Mouse (Mus musculus) stomach, embryonic 14.5 days (tissue): ENCODE data around the gene Ube2g1. TPM values are rescaled to one million over a fixed set of nuclear protein-coding genes. Genes with fewer than 3 reads are reported as not detected.

ENCODE experiments used
- ATAC-seq: fragments of 200-750 bp; cut with Nextera tagmentation; 2 replicates; pipeline ENCODE4 v1.8.0; 2017; ENCODE audit warnings: low read depth, moderate TSS enrichment; ENCODE audit not compliant: insufficient number of reproducible peaks, insufficient read depth, low FRiP score
- H3K27ac ChIP-seq: fragments of 300-500 bp; sonication (generic); 2 replicates; pipeline ENCODE4 v1.5.1; 2014; ENCODE audit warnings: mild to moderate bottlenecking, low read length, moderate library complexity, mixed read lengths
- H3K27me3 ChIP-seq: fragments of 300-500 bp; sonication (generic); 2 replicates; pipeline ENCODE4 v1.6.1; 2014; ENCODE audit warnings: low read length, control low read depth, mixed read lengths; ENCODE audit not compliant: control insufficient read depth, insufficient read depth
- H3K36me3 ChIP-seq: fragments of 300-500 bp; sonication (generic); 2 replicates; pipeline ENCODE4 v1.6.1; 2014; ENCODE audit warnings: mild to moderate bottlenecking, control low read depth, low read length, moderate library complexity, mixed read lengths; ENCODE audit not compliant: control insufficient read depth, insufficient read depth
- H3K4me1 ChIP-seq: fragments of 300-500 bp; sonication (generic); 2 replicates; pipeline ENCODE4 v1.6.1; 2014; ENCODE audit warnings: low read length, control low read depth, mixed read lengths; ENCODE audit not compliant: control insufficient read depth, insufficient read depth
- H3K4me2 ChIP-seq: fragments of 300-500 bp; sonication (generic); replicated peaks from 2 replicates; pipeline ENCODE4 v1.6.1; 2014; ENCODE audit warnings: low read depth, low read length, control low read depth
- H3K4me3 ChIP-seq: fragments of 300-500 bp; sonication (generic); 2 replicates; pipeline ENCODE4 v1.5.1; 2014; ENCODE audit warnings: low read depth, low read length, control low read depth
- H3K9ac ChIP-seq: fragments of 300-500 bp; sonication (generic); replicated peaks from 2 replicates; pipeline ENCODE4 v1.6.1; 2014; ENCODE audit warnings: low read depth, mild to moderate bottlenecking, control low read depth, low read length, moderate library complexity, mixed read lengths
- H3K9me3 ChIP-seq: fragments of 300-500 bp; sonication (generic); 2 replicates; pipeline ENCODE4 v1.6.1; 2016; ENCODE audit warnings: low read depth, low read length, control low read depth; ENCODE audit not compliant: control insufficient read depth
- WGBS: fragments of 180-500 bp; shearing (Covaris S2); extraction: QIAGEN DNeasy Blood & Tissue Kit; methylation state at CpG from one replicate; pipeline ENCODE4 v1.1.7; 2014; 5-methylcytosine and 5-hydroxymethylcytosine counted together
- microRNA-seq: library from miRNA; unstranded; fragments of <30 nt; microRNA quantifications from one replicate; pipeline ENCODE4, GENCODE M21; 2016
- polyA plus RNA-seq: library from polyadenylated mRNA; unstranded; fragments of >200 nt; fragmentation: Nextera tagmentation; extraction: Ambion mirVana; gene quantifications from 2 replicates; pipeline ENCODE4 v1.2.1, GENCODE M21; 2014

Gene Ube2g1
- polyA plus RNA-seq, 1 experiment from 2014 or later: 70.1 TPM

DNA sequence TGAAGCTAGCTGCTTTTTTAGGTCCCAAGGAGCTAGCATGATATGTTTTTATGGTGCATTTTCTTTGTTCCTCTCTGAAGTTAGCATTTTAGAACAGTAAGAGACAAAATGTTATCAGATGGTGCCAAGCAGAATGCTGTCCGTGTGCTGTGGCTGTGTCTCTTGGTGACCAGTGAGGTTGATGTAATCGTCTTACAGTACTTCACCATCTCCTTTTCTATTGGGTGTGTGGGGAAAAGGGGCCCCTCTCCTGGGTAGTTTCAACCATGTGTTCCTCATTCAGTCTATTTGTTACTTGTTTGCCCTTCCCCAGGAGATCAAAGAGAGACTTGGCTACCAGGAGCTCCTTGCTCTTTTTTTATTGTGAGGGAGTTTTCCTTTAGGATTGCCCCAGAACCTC is 116.1 kb downstream of the Ube2g1 start:
- ATAC-seq: no peak
- Histone ChIP-seq H3K4me3 (no peak overlapping the region), H3K27me3 (no peaks in the 10 kb centered on the region), H3K4me1 (no peaks in the 10 kb centered on the region), H3K4me2 (no peak overlapping the region), H3K9ac (no peak overlapping the region), H3K36me3 (peaks cover 3% of the 10 kb centered on the region; the same call in 1 of the 2 replicates), H3K27ac (no peak overlapping the region), H3K9me3 (no peaks in the 10 kb centered on the region)
- WGBS: 71% methylated on average over 2 of the region's 2 CpGs

DNA sequence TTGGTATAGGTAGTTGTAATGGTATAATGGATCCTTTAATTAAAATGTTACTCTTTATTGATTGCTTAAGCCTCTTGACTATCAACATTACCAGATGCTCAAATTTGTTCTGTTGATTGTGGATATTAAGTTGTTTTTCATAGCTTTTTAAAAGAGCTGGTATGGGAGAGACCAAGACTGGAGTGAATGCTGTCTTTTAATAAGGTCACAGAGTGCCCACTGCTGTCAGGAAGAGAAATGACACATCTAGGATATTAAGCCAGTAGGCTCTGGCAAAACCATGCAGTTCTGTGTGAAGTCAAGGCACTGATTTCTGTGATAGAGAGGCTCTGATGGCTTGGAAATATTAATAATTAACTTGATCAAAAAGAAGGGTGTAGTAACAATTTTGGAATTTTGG is 116.8 kb downstream of the Ube2g1 start:
- Histone ChIP-seq H3K4me3 (no peak overlapping the region), H3K36me3 (peaks cover 5% of the 10 kb centered on the region; the same call in 1 of the 2 replicates), H3K9ac (no peak overlapping the region), H3K9me3 (no peaks in the 10 kb centered on the region), H3K4me2 (no peak overlapping the region), H3K27ac (no peak overlapping the region), H3K27me3 (no peaks in the 10 kb centered on the region), H3K4me1 (no peaks in the 10 kb centered on the region)
- ATAC-seq: no peak

DNA sequence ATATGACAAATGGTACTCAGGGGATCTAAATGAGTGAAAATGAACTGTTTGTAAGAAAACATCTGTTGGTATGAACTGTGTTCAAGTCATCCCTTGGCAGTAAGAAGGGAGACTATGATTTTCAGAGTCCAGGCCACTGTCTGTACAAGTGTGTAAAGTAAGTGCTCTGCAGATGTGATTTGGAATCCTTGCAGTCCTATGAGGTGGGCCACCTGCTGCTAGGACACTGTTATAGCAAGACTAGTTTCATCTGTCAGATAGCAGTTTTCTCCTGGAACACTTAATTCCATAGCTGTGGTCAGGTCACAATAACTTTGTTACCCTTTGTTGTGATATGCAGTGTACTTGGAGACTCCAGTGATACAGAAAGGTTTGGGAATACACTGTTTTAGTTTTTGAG is 118.9 kb downstream of the Ube2g1 start:
- no peak for ATAC-seq
- Histone ChIP-seq H3K36me3 (peaks cover 21% of the 10 kb centered on the region), H3K4me2 (no peak overlapping the region)

DNA sequence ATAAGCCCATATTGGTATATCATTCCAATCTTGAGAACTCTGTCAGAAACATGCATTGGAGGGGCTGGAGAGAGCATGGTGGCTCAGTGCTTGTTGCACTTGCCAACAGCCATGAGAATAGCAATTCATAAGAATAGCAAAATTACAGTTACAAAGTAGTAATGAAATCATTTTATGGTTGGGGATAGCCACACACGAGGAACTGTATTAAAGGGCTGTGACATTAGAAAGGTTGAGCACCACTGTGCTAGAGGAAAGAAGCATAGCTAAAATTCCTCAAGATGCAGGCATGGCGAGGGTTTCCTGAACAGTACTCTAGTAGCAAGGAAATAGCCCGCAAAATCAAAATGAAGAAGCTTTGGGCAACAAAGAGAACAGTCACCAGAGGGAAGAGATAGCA is 126.7 kb downstream of the Ube2g1 start:
- Histone ChIP-seq H3K36me3 (peaks cover 56% of the 10 kb centered on the region), H3K9ac (no peak overlapping the region), H3K27me3 (no peaks in the 10 kb centered on the region), H3K27ac (no peak overlapping the region), H3K9me3 (no peaks in the 10 kb centered on the region), H3K4me1 (no peaks in the 10 kb centered on the region), H3K4me3 (no peak overlapping the region), H3K4me2 (no peak overlapping the region)
- no peak for ATAC-seq
- WGBS: 91% methylated on average over 3 of the region's 3 CpGs

More for the DNA sequence above, 118.9 kb downstream of the Ube2g1 start:
- Histone ChIP-seq H3K9me3 (no peaks in the 10 kb centered on the region), H3K4me1 (no peaks in the 10 kb centered on the region), H3K9ac (no peak overlapping the region), H3K27ac (no peak overlapping the region), H3K27me3 (no peaks in the 10 kb centered on the region), H3K4me3 (no peak overlapping the region)

DNA sequence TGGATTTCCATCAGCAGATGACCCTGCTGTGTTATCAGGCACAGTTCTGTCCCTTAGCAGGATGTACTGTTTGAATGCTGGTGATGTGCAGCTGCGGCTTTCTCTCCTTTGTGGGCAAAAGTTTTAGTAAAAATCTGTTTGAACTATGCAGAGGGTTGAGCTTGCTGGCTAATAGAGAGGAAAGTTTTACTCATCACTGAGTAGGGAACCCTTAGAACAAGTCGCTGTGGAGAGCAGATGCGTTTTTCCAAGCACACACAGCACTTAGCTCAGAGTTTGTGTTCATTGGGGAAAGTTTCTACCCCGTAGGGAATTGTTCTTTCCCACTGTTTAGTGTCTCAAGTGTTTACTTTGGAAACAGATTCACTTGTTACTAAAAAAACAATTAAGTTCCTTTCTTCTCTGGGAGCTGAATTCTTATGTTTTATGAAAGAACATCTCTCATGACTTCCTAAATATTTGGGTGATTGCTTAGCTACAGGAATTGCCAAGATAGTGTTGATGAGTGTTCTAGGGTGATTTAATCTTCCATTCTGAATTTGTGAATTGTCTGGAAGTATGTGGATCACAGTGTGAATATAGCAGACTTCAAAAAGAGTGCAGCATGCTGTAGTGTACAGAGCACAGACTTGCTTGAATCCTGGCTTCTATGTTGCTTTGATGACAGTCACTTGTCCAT is 127.9 kb downstream of the Ube2g1 start:
- Histone ChIP-seq H3K9ac (no peak overlapping the region), H3K36me3 (peaks cover 52% of the 10 kb centered on the region), H3K27ac (no peak overlapping the region), H3K27me3 (no peaks in the 10 kb centered on the region), H3K4me1 (no peaks in the 10 kb centered on the region), H3K4me3 (no peak overlapping the region), H3K4me2 (no peak overlapping the region), H3K9me3 (no peaks in the 10 kb centered on the region)
- 80% methylated on average over 4 of the region's 4 CpGs for WGBS
- ATAC-seq: no peak

DNA sequence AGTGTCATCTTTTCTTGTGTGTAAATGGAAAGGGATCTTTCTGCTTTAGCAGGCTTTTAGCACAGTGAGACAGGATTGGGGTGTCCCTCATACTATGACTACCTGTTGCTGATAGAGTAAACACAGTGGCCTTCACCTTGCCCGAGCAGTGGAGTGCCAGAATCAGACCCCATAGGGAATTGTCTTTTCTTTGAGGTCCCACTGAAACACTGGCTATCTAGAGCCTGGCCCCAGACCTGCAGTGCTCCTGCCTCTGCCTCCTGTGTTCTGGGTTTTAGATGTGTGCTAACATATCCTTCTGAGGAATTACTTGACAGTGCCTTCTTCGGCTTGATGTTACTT is 128.4 kb downstream of the Ube2g1 start:
- Histone ChIP-seq H3K9ac (no peak overlapping the region), H3K9me3 (no peaks in the 10 kb centered on the region), H3K36me3 (peaks cover 51% of the 10 kb centered on the region), H3K4me2 (no peak overlapping the region), H3K4me1 (no peaks in the 10 kb centered on the region), H3K27me3 (no peaks in the 10 kb centered on the region), H3K4me3 (no peak overlapping the region), H3K27ac (no peak overlapping the region)
- no peak for ATAC-seq
- 85% methylated on average over 2 of the region's 2 CpGs for WGBS

Small RNA genes within 50 kb of the gene (microRNA-seq; reads per million reads assigned to microRNA genes)
- not detected for gene Gm25678

Other genes starting within 250 kb of the Ube2g1 start
- 0.18 and 1.2 TPM in 2 replicates for gene Tekt1, start 244.8 kb upstream of the Ube2g1 start, polyA plus RNA-seq
- 28.8 and 31.6 TPM in 2 replicates for gene Smtnl2, start 195.6 kb upstream of the Ube2g1 start, polyA plus RNA-seq
- 0.51 and 1.7 TPM in 2 replicates for gene Ggt6, start 171.8 kb upstream of the Ube2g1 start, polyA plus RNA-seq
- gene Mybbp1a, start 165.9 kb upstream of the Ube2g1 start, polyA plus RNA-seq: 121 and 126 TPM in 2 replicates
- gene Spns2, start 117.4 kb upstream of the Ube2g1 start, polyA plus RNA-seq: 2.3 and 3.0 TPM in 2 replicates
- 0.32 TPM in 1 of 2 replicates, not detected in the other for gene Spns3, start 56.8 kb upstream of the Ube2g1 start, polyA plus RNA-seq
- 36.4 and 40.4 TPM in 2 replicates for gene Ankfy1, start 82.7 kb downstream of the Ube2g1 start, polyA plus RNA-seq
- gene Cyb5d2, start 188.9 kb downstream of the Ube2g1 start, polyA plus RNA-seq: 4.1 and 5.3 TPM in 2 replicates
- gene Zzef1, start 188.9 kb downstream of the Ube2g1 start, polyA plus RNA-seq: 12.7 and 13.8 TPM in 2 replicates